Mouse (Mus musculus): Measurements from ENCODE around the gene Tcf7l2. TPM values are rescaled to one million over a fixed set of nuclear protein-coding genes. Genes with fewer than 3 reads are reported as not detected.

Tcf7l2 gene
- total RNA-seq, 2 experiments from 2014 or later: 8.1 to 12.1 TPM

- intact Hi-C loops (cut with DNase I): no loop called here
- no peak for DNase-seq (ENCODE audit: low spot score in 2 of 2)
These were observed 99.0 kb downstream of the Tcf7l2 start for GRCm38 (mm10) chr19:55840499-55841121.

GRCm38 (mm10) chr19:55842046-55842445, 100.4 kb downstream of the Tcf7l2 start:
- intact Hi-C loops (cut with DNase I): no loop called here
- no peak for DNase-seq (ENCODE audit: low spot score in 2 of 2)

- DNase-seq (ENCODE audit: low spot score in 2 of 2): no peak
- intact Hi-C loops (cut with DNase I): no loop called here
These were observed 101.7 kb downstream of the Tcf7l2 start for GRCm38 (mm10) chr19:55843111-55843887.

- intact Hi-C loops (cut with DNase I): no loop called here
- no peak for DNase-seq (ENCODE audit: low spot score in 2 of 2)
These were observed 104.1 kb downstream of the Tcf7l2 start for GRCm38 (mm10) chr19:55845702-55846101.

- intact Hi-C loops (cut with DNase I): no loop called here
- no peak for DNase-seq (ENCODE audit: low spot score in 2 of 2)
These were observed 104.6 kb downstream of the Tcf7l2 start for GRCm38 (mm10) chr19:55846256-55846655.

- no peak for DNase-seq (ENCODE audit: low spot score in 2 of 2)
- intact Hi-C loops (cut with DNase I): no loop called here
These were observed 105.4 kb downstream of the Tcf7l2 start for GRCm38 (mm10) chr19:55847043-55847442.

GRCm38 (mm10) chr19:55850402-55851078, 108.9 kb downstream of the Tcf7l2 start:
- peak; percentile 14 to 43 for DNase-seq (ENCODE audit: low spot score in 2 of 2)
- intact Hi-C loops (cut with DNase I): no loop called here

- DNase-seq (ENCODE audit: low spot score in 2 of 2): peak; percentile 4 to 6
- intact Hi-C loops (cut with DNase I): no loop called here
These were observed 110.1 kb downstream of the Tcf7l2 start for GRCm38 (mm10) chr19:55851498-55852324.

GRCm38 (mm10) chr19:55854389-55854788, 112.8 kb downstream of the Tcf7l2 start:
- intact Hi-C loops (cut with DNase I): no loop called here
- no peak for DNase-seq (ENCODE audit: low spot score in 2 of 2)

- intact Hi-C loops (cut with DNase I): no loop called here
- DNase-seq (ENCODE audit: low spot score in 2 of 2): no peak
These were observed 114.0 kb downstream of the Tcf7l2 start for GRCm38 (mm10) chr19:55855571-55855970.

GRCm38 (mm10) chr19:55857328-55857727, 115.7 kb downstream of the Tcf7l2 start:
- intact Hi-C loops (cut with DNase I): no loop called here
- no peak for DNase-seq (ENCODE audit: low spot score in 2 of 2)

GRCm38 (mm10) chr19:55860009-55860743, 118.6 kb downstream of the Tcf7l2 start:
- no peak for DNase-seq (ENCODE audit: low spot score in 2 of 2)
- intact Hi-C loops (cut with DNase I): no loop called here

- intact Hi-C loops (cut with DNase I): no loop called here
- DNase-seq (ENCODE audit: low spot score in 2 of 2): no peak
These were observed 120.1 kb downstream of the Tcf7l2 start for GRCm38 (mm10) chr19:55861746-55862145.

- no peak for DNase-seq (ENCODE audit: low spot score in 2 of 2)
- intact Hi-C loops (cut with DNase I): no loop called here
These were observed 120.9 kb downstream of the Tcf7l2 start for GRCm38 (mm10) chr19:55862559-55862958.

GRCm38 (mm10) chr19:55865049-55865448, 123.4 kb downstream of the Tcf7l2 start:
- intact Hi-C loops (cut with DNase I): no loop called here

GRCm38 (mm10) chr19:55865774-55866578, 124.4 kb downstream of the Tcf7l2 start:
- intact Hi-C loops (cut with DNase I): no loop called here
- DNase-seq (ENCODE audit: low spot score in 2 of 2): no peak

More at GRCm38 (mm10) chr19:55865049-55865448, 123.4 kb downstream of the Tcf7l2 start:
- DNase-seq (ENCODE audit: low spot score in 2 of 2): no peak

GRCm38 (mm10) chr19:55867255-55867654, 125.6 kb downstream of the Tcf7l2 start:
- no peak for DNase-seq (ENCODE audit: low spot score in 2 of 2)
- intact Hi-C loops (cut with DNase I): no loop called here

- DNase-seq (ENCODE audit: low spot score in 2 of 2): no peak
- intact Hi-C loops (cut with DNase I): no loop called here
These were observed 126.3 kb downstream of the Tcf7l2 start for GRCm38 (mm10) chr19:55867905-55868304.
